Mouse (Mus musculus): Measurements from ENCODE around the gene Rabgef1. TPM values are rescaled to one million over a fixed set of nuclear protein-coding genes. Genes with fewer than 3 reads are reported as not detected.

Gene Rabgef1
- polyA plus RNA-seq (2014; fragmentation: Illumina TruSeq; extraction: RNeasy Lipid Tissue Mini Kit (QIAGEN cat#74804); ENCODE audit: low read depth, low replicate concordance) = 31.3 TPM

DNA sequence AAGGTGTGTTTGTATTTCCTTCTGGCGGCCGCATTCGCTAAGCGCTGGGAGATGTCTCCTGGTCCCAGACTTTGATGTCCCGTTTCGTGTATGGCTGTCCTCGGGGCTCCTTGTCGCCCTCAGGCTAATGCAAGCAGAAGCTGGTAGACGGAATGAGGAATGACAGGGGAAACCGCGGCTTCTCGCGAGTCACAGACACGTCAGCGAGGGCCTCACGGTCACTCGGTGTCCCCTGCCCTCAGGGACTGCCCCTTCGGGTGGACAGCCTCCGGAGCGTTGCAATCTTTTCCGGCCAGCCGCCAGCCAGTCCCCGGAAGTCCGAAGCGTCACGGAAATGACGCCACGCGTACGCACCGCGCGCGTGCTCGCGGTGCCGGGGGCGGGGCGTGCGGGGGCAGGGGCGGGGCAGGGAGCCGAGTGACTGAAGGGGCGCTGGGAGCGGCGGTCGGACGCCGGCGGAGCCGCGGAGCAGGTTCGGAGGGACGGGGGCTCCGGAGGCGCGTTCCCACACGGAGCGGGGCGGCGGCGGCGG, at the start of gene Rabgef1:
Gene Rabgef1, plus strand, starts transcription at position 376 of the 532 bp plus-strand sequence.

DNA sequence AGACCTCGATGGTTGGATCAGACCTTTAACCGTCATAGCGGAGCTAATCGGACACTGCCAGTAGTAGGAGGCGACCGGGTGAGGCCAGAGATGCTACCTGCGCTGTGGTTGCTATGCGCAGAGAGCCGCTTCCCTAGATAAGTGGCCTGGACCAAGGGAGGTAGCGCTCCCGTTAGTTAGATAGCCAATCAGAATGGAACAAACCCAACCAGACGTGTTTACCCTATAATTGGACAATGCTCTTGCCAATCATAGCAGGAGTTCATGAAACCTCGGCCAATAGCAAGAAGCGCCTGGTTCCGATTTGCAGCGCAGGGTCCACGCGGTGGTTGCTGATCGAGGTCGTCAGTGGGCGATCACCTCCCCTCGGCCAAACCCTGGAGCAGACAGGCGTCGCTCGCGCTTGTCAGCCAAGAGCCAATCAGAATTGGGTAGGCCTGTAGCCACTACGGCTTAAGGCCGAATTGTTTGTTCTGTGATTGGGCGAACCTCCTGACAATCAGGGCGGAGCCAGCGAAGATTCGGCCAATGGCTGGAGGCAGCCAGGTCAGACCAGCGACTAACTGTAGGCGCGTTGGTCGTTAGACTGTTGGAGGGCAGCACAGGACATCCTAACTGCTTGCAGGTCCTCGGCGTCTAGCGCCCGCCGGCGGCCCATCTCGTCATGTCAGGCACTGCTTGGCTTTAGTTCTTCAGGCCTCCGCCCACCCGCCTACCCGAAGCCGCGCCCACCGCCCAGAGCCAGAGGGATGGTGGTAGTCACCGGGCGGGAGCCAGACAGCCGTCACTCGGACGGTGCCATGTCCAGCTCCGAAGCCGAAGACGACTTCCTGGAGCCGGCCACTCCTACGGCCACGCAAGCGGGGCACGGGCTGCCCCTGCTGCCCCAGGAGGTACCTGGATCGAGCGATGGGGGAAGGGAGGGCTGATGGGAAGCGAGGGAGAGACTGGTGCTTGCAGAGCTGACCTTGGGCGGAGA, 27.0 kb upstream of the Rabgef1 start, which contains the start of gene Kctd7:
Gene Kctd7, plus strand, starts transcription at position 528 of the 979 bp plus-strand sequence.

DNA sequence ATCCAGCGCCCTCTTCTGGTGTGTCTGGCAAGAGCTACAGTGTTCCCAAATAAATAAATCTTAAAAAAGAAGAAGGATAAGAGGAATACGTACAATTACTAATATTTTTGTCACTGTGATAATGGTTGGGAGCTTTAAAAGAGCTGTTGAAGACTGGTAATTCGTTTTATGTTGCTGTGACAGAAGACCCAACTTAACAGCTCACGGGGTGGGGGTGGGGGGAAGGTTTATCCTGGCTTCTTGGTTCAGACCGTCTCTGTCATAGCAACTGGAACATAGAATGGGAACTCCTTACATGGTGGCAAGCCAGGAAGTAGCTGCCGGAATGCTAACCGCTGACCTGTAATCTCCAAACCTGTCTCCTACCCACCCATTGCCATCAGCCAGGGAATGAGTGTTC, 45.2 kb downstream of the Rabgef1 start, which contains the start of gene Tmem248:
Gene Tmem248, plus strand, starts transcription at position 301 of the 400 bp plus-strand sequence.

DNA sequence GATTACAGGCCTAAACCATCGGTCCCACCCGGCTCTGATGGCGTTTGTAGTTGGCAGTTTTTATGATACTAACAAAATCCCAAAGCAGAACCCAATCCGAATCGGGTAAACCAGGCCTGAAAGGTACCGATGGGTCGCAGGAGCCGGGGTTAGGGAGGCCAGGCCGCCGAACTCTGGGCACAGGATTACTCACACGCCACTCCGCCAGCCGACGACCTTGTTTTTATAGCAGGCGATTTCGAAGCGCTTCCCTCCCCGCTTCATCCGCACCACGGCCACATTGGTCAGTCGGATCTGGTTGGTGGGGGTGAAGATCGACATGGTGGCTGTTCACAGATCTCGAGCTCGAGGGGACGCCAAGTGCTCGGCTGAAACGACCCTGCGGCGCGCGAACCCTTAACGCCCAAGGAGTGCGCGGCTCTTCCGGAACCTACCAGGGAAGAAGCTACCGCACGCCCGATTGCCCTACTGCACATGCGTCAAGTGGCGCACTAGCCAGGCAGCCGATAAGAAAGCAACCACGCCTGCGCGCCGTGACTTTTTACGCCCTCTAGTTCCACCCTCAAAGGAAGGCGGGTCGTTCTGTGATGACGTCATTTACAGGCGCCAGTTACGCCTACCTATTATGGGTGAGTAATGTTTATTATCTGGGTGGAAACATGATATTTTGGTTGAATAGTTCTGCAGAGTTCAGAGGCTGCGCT, 83.6 kb downstream of the Rabgef1 start, which contains the start of the genes Sbds and Tyw1:
Gene Sbds, minus strand, starts transcription at position 514 of the 704 bp plus-strand sequence.
Gene Tyw1, plus strand, starts transcription at position 603 of the 704 bp plus-strand sequence.

Other genes with a start within 250 kb of the Rabgef1 start
- 55.4 TPM for gene Vkorc1l1, start 229.8 kb upstream of the Rabgef1 start, polyA plus RNA-seq (2014; fragmentation: Illumina TruSeq; extraction: RNeasy Lipid Tissue Mini Kit (QIAGEN cat#74804); ENCODE audit: low read depth, low replicate concordance)
- gene Gusb, start 168.7 kb upstream of the Rabgef1 start, polyA plus RNA-seq (2014; fragmentation: Illumina TruSeq; extraction: RNeasy Lipid Tissue Mini Kit (QIAGEN cat#74804); ENCODE audit: low read depth, low replicate concordance) = 51.7 TPM
- 76.8 TPM for gene Asl, start 142.6 kb upstream of the Rabgef1 start, polyA plus RNA-seq (2014; fragmentation: Illumina TruSeq; extraction: RNeasy Lipid Tissue Mini Kit (QIAGEN cat#74804); ENCODE audit: low read depth, low replicate concordance)
- 30.6 TPM for gene Crcp, start 142.5 kb upstream of the Rabgef1 start, polyA plus RNA-seq (2014; fragmentation: Illumina TruSeq; extraction: RNeasy Lipid Tissue Mini Kit (QIAGEN cat#74804); ENCODE audit: low read depth, low replicate concordance)
- gene Tpst1, start 98.5 kb upstream of the Rabgef1 start, polyA plus RNA-seq (2014; fragmentation: Illumina TruSeq; extraction: RNeasy Lipid Tissue Mini Kit (QIAGEN cat#74804); ENCODE audit: low read depth, low replicate concordance) = 34.7 TPM
- 5.0 TPM for gene Kctd7, start 26.9 kb upstream of the Rabgef1 start, polyA plus RNA-seq (2014; fragmentation: Illumina TruSeq; extraction: RNeasy Lipid Tissue Mini Kit (QIAGEN cat#74804); ENCODE audit: low read depth, low replicate concordance)
- 43.4 TPM for gene Tmem248, start 45.3 kb downstream of the Rabgef1 start, polyA plus RNA-seq (2014; fragmentation: Illumina TruSeq; extraction: RNeasy Lipid Tissue Mini Kit (QIAGEN cat#74804); ENCODE audit: low read depth, low replicate concordance)
- gene Sbds, start 83.7 kb downstream of the Rabgef1 start, polyA plus RNA-seq (2014; fragmentation: Illumina TruSeq; extraction: RNeasy Lipid Tissue Mini Kit (QIAGEN cat#74804); ENCODE audit: low read depth, low replicate concordance) = 92.8 TPM
- gene Tyw1, start 83.8 kb downstream of the Rabgef1 start, polyA plus RNA-seq (2014; fragmentation: Illumina TruSeq; extraction: RNeasy Lipid Tissue Mini Kit (QIAGEN cat#74804); ENCODE audit: low read depth, low replicate concordance) = 15.6 TPM
- gene Caln1, start 197.7 kb downstream of the Rabgef1 start, polyA plus RNA-seq (2014; fragmentation: Illumina TruSeq; extraction: RNeasy Lipid Tissue Mini Kit (QIAGEN cat#74804); ENCODE audit: low read depth, low replicate concordance) = not detected
- gene A330070K13Rik, start 212.8 kb downstream of the Rabgef1 start, polyA plus RNA-seq (2014; fragmentation: Illumina TruSeq; extraction: RNeasy Lipid Tissue Mini Kit (QIAGEN cat#74804); ENCODE audit: low read depth, low replicate concordance) = not detected

Data from adipose tissue, adult 10 weeks (tissue).